Mouse (Mus musculus): Measurements from ENCODE around the gene Robo1. TPM values are rescaled to one million over a fixed set of nuclear protein-coding genes. Genes with fewer than 3 reads are reported as not detected.

The Robo1 gene
- polyA plus RNA-seq, 1 experiment from 2014 or later = 54.0 TPM

DNA sequence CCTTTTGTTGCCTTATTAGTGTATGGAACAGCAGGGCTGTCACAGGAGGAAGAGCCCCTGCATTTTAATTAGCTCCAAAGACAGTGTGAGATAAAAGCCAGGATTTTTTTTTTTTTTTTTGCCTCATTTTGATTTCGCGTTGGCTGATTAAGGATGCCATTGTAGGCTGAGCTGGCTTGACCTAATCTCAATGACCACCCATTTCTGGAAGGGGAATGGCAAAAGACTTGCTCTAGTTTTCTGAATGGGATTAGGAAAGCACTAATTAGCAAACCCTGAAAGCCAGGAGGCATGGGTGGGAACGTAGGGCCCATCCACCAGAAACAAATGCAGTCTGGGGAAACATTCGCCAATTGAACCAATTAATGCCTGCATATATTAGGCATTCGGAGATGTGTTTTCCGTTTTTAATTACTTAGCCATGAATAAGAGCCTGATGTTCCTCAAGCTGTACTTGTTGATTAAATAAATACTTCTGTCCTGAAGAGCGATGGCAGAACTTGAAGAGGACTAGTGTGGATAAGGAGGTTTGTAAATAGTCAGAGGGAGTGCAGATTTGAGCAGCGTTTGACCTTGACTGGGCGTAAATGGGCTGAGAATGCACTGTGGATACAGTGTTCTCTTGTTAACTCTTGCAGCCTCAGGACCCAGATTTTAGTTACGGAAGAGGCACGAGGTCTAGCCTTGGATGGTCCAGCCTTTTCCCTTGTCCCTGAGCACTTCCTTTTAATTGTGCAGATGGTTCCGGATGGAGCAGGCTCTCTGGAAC, 391.3 kb downstream of the Robo1 start:
- Histone ChIP-seq H3K36me3 (no peaks in the 10 kb centered on the region), H3K9ac (replicated peaks) (no peak overlapping the region), H3K27ac (replicated peaks) (peak overlapping the region; percentile 73), H3K4me2 (replicated peaks) (peak overlapping the region; percentile 10; the same call in 1 of the 2 replicates), H3K27me3 (peaks cover 11% of the 10 kb centered on the region; the same call in 1 of the 2 replicates), H3K4me3 (no peak overlapping the region), H3K9me3 (no peaks in the 10 kb centered on the region), H3K4me1 (peaks cover 28% of the 10 kb centered on the region)
- ATAC-seq (replicated peaks) = peak; percentile 93
- 7% methylated on average over 12 of the region's 12 CpGs for WGBS

GRCm38 (mm10) chr16:72700297-72700696, 392.2 kb downstream of the Robo1 start:
- Histone ChIP-seq H3K9ac (replicated peaks) (no peak overlapping the region), H3K36me3 (no peaks in the 10 kb centered on the region), H3K9me3 (no peaks in the 10 kb centered on the region), H3K4me2 (replicated peaks) (no peak overlapping the region), H3K4me3 (no peak overlapping the region), H3K27ac (replicated peaks) (no peak overlapping the region), H3K27me3 (peaks cover 9% of the 10 kb centered on the region; the same call in 1 of the 2 replicates), H3K4me1 (peaks cover 36% of the 10 kb centered on the region)
- ATAC-seq (replicated peaks) = no peak
- WGBS = 63% methylated on average over 11 of the region's 11 CpGs

DNA sequence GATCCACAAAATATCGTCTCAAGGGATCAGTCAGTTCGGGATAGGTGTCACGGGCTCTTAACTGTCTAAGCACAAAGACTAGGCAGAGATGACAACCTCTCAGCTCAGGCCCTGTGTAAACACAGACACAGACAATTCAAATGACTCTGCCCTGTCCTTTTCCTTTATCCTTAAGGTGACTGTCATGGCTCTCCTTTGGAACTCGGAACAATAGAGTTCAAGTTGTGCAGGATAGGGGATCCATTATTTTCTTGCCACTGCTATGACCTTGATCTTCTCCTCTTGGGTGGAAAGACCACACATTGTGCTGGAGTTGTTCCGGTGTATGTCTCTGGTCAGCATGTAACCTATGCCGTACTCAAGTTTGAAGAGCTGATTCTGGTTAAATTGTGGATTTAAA, 395.4 kb downstream of the Robo1 start:
- H3K27ac ChIP-seq (replicated peaks) = no peak overlapping the region
- no peak for ATAC-seq (replicated peaks)
- H3K4me1 ChIP-seq = peaks cover 28% of the 10 kb centered on the region

GRCm38 (mm10) chr16:72705851-72706250, 397.7 kb downstream of the Robo1 start:
- Histone ChIP-seq H3K4me2 (replicated peaks) (no peak overlapping the region), H3K4me3 (no peak overlapping the region), H3K36me3 (no peaks in the 10 kb centered on the region), H3K27ac (replicated peaks) (no peak overlapping the region), H3K9me3 (no peaks in the 10 kb centered on the region), H3K27me3 (no peaks in the 10 kb centered on the region), H3K4me1 (peaks cover 10% of the 10 kb centered on the region), H3K9ac (replicated peaks) (no peak overlapping the region)
- no peak for ATAC-seq (replicated peaks)
- 73% methylated on average over 5 of the region's 5 CpGs for WGBS

More for the DNA sequence above, 395.4 kb downstream of the Robo1 start:
- no peak overlapping the region for H3K4me3 ChIP-seq
- H3K27me3 ChIP-seq = no peaks in the 10 kb centered on the region
- H3K9me3 ChIP-seq = no peaks in the 10 kb centered on the region
- H3K9ac ChIP-seq (replicated peaks) = no peak overlapping the region
- WGBS = 88% methylated on average over 6 of the region's 6 CpGs
- no peaks in the 10 kb centered on the region for H3K36me3 ChIP-seq
- H3K4me2 ChIP-seq (replicated peaks) = no peak overlapping the region

DNA sequence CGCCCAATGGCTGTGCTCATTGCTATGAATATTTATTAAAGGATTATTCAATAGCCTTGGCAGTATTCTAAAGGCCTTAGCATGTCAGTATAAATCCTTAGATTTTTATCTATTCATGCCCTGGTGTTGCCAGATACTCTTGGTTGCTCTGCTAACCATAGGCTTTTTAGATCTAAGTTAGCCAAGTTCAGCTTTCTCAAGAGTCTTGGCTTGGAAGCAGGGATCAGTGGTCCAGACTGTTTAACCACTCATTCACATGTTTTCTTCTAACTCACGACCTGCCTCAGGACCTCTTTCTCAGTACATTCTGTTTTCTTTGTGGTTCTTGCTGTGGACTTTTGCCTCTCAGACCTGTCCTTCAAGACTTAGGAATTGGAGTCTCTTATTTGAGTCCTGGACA, 400.4 kb downstream of the Robo1 start:
- H3K9me3 ChIP-seq = no peaks in the 10 kb centered on the region
- no peak overlapping the region for H3K4me2 ChIP-seq (replicated peaks)
- no peak overlapping the region for H3K4me3 ChIP-seq
- peaks cover 10% of the 10 kb centered on the region for H3K4me1 ChIP-seq
- no peak for ATAC-seq (replicated peaks)
- no peak overlapping the region for H3K9ac ChIP-seq (replicated peaks)
- WGBS = 78% methylated on average over 2 of the region's 2 CpGs
- no peaks in the 10 kb centered on the region for H3K27me3 ChIP-seq
- no peaks in the 10 kb centered on the region for H3K36me3 ChIP-seq
- no peak overlapping the region for H3K27ac ChIP-seq (replicated peaks)

- no peaks in the 10 kb centered on the region for H3K27me3 ChIP-seq
- H3K36me3 ChIP-seq = no peaks in the 10 kb centered on the region
- peak; percentile 26; the same call in 1 of the 2 replicates for ATAC-seq (replicated peaks)
- no peaks in the 10 kb centered on the region for H3K4me1 ChIP-seq
- WGBS = 68% methylated on average over 9 of the region's 9 CpGs
- no peak overlapping the region for H3K4me3 ChIP-seq
- H3K9ac ChIP-seq (replicated peaks) = no peak overlapping the region
- H3K4me2 ChIP-seq (replicated peaks) = no peak overlapping the region
- H3K9me3 ChIP-seq = no peaks in the 10 kb centered on the region
- H3K27ac ChIP-seq (replicated peaks) = no peak overlapping the region
Measured at GRCm38 (mm10) chr16:72717118-72717802, 409.2 kb downstream of the Robo1 start.

GRCm38 (mm10) chr16:72719063-72719462, 411.0 kb downstream of the Robo1 start:
- no peaks in the 10 kb centered on the region for H3K27me3 ChIP-seq
- no peak overlapping the region for H3K27ac ChIP-seq (replicated peaks)
- H3K9ac ChIP-seq (replicated peaks) = no peak overlapping the region
- no peak for ATAC-seq (replicated peaks)
- no peak overlapping the region for H3K4me3 ChIP-seq
- no peaks in the 10 kb centered on the region for H3K4me1 ChIP-seq
- no peaks in the 10 kb centered on the region for H3K36me3 ChIP-seq
- 74% methylated on average over 4 of the region's 4 CpGs for WGBS
- H3K9me3 ChIP-seq = no peaks in the 10 kb centered on the region
- no peak overlapping the region for H3K4me2 ChIP-seq (replicated peaks)

DNA sequence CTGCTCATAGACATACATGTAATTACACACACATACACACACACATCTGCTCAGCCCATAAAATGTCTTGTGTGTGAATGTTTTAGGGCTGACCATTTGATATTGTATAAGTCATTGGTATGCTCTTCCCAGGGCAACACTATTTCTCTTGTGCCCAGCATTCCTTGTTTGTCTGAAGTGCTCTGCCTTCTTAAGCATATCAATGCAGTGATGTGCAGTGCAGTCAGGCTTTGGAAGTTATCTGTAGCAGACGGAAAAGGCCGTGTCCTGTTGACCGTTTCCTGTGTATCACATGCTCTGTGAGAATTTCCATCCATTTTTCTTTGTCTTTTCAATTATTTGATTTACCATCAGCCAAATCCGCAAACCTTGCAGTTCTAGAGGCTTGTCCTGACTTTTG, 412.9 kb downstream of the Robo1 start:
- no peaks in the 10 kb centered on the region for H3K4me1 ChIP-seq
- no peaks in the 10 kb centered on the region for H3K27me3 ChIP-seq
- no peak overlapping the region for H3K27ac ChIP-seq (replicated peaks)
- no peak overlapping the region for H3K4me3 ChIP-seq
- no peak for ATAC-seq (replicated peaks)
- no peaks in the 10 kb centered on the region for H3K36me3 ChIP-seq
- no peak overlapping the region for H3K4me2 ChIP-seq (replicated peaks)
- H3K9me3 ChIP-seq = no peaks in the 10 kb centered on the region
- no peak overlapping the region for H3K9ac ChIP-seq (replicated peaks)
- WGBS = 92% methylated on average over 4 of the region's 4 CpGs

DNA sequence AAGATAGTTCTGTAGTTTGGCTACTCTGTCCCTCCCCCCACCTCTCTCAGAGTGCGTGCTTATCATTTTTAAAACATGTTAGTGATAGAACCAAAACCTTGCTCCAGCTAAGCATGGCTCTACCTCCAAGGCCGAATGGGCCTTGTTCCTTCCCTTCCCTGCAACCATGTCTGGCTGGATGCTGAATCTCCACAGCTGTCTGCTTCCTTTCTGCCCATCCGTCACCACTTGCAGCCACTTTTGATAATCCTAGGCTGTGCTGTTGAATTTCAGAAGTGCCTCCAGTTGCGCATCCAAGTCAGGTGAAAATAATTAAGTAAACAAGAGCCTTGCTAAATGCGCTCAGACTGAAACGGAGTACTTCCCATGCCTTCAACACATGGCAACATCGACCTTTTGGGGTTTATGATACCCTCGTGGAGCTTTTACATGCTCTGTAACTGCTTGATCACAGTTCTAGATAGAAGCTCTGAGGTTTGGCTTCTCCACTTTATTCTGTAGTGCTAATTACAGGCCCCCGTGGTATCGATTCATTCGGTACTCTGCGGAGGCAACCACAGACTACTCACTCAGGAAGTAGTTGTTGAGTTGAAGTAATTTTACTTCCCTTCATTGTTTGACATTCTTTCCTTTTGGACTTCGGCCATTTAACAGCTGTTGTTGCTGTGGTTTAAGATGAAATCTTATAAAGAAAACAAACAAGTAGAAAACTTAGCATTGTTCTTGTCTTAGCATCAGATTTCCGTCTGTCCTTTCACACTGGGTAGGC, 413.8 kb downstream of the Robo1 start:
- Histone ChIP-seq H3K27me3 (no peaks in the 10 kb centered on the region), H3K27ac (replicated peaks) (no peak overlapping the region), H3K4me2 (replicated peaks) (no peak overlapping the region), H3K4me3 (no peak overlapping the region), H3K9me3 (no peaks in the 10 kb centered on the region), H3K9ac (replicated peaks) (no peak overlapping the region), H3K4me1 (no peaks in the 10 kb centered on the region), H3K36me3 (no peaks in the 10 kb centered on the region)
- no peak for ATAC-seq (replicated peaks)
- 89% methylated on average over 14 of the region's 14 CpGs for WGBS

DNA sequence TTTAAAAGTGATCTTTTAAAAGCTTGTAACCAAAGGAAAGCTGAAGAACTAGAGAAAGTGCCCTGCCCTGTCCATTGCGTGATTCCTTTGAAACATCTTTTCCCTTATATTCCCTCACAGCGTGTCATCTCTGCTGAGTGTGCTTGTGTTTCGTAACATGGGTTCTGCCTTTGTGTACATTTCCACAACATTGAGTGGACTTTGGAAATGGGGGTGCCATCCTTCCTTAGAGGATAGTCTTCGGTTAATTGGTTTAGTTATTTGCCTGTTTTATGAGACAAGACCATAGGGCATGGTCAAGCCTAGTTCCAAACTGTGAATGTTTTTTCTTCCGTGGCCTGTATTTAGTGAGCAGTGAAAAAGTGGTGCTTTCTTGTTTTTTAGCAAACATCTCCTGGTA, 426.1 kb downstream of the Robo1 start:
- H3K27ac ChIP-seq (replicated peaks) = no peak overlapping the region
- no peaks in the 10 kb centered on the region for H3K9me3 ChIP-seq
- H3K4me3 ChIP-seq = no peak overlapping the region
- no peaks in the 10 kb centered on the region for H3K36me3 ChIP-seq
- ATAC-seq (replicated peaks) = no peak
- no peaks in the 10 kb centered on the region for H3K4me1 ChIP-seq
- H3K27me3 ChIP-seq = no peaks in the 10 kb centered on the region
- no peak overlapping the region for H3K4me2 ChIP-seq (replicated peaks)
- WGBS = 91% methylated on average over 5 of the region's 5 CpGs
- no peak overlapping the region for H3K9ac ChIP-seq (replicated peaks)

- WGBS = 78% methylated on average over 11 of the region's 11 CpGs
- no peak for ATAC-seq (replicated peaks)
- no peak overlapping the region for H3K27ac ChIP-seq (replicated peaks)
Measured at GRCm38 (mm10) chr16:72735175-72735574, 427.1 kb downstream of the Robo1 start.

GRCm38 (mm10) chr16:72735588-72735987, 427.5 kb downstream of the Robo1 start:
- Histone ChIP-seq H3K36me3 (no peaks in the 10 kb centered on the region), H3K9me3 (no peaks in the 10 kb centered on the region), H3K9ac (replicated peaks) (no peak overlapping the region), H3K4me1 (no peaks in the 10 kb centered on the region), H3K4me3 (no peak overlapping the region), H3K27ac (replicated peaks) (no peak overlapping the region), H3K4me2 (replicated peaks) (no peak overlapping the region), H3K27me3 (no peaks in the 10 kb centered on the region)
- 97% methylated on average over 3 of the region's 3 CpGs for WGBS
- ATAC-seq (replicated peaks) = no peak

More at GRCm38 (mm10) chr16:72735175-72735574, 427.1 kb downstream of the Robo1 start:
- no peak overlapping the region for H3K4me3 ChIP-seq
- H3K36me3 ChIP-seq = no peaks in the 10 kb centered on the region
- H3K9me3 ChIP-seq = no peaks in the 10 kb centered on the region
- no peak overlapping the region for H3K4me2 ChIP-seq (replicated peaks)
- no peaks in the 10 kb centered on the region for H3K27me3 ChIP-seq
- H3K9ac ChIP-seq (replicated peaks) = no peak overlapping the region
- no peaks in the 10 kb centered on the region for H3K4me1 ChIP-seq
